Mouse (Mus musculus) urinary bladder, postnatal 14 days (tissue): Measurements from ENCODE around the gene Aph1a.
"Not testable (repeated sequence)": the region's sequence is repeated elsewhere in the genome, so short reads cannot be mapped to it uniquely, and the experiment has no call there.

Source experiments
- DNase-seq: peaks from one replicate; pipeline ENCODE4 v3.0.0; 2021; ENCODE audit warnings: low spot score

Aph1a gene

GRCm38 (mm10) chr3:95920532-95920931, 26.8 kb downstream of the Aph1a start:
- DNase-seq = not testable (repeated sequence)

DNA sequence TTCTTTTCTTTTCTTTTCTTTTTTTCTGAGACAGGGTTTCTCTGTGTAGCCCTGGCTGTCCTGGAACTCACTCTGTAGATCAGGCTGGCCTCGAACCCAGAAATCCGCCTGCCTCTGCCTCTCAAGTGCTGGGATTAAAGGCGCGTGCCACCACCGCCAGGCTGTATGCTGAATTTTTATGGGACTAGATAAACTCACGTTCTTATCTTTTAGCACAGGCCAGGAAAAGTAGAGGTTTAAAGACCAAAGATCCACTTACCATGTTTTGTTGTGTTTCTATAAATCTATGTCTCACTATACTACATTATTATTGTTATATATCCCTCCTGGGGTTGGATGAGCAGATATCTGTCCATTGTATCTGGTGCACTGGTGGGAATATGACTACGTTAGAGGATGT, 29.7 kb downstream of the Aph1a start:
- not testable (repeated sequence) for DNase-seq

GRCm38 (mm10) chr3:95924185-95924584, 30.4 kb downstream of the Aph1a start:
- no peak for DNase-seq

DNA sequence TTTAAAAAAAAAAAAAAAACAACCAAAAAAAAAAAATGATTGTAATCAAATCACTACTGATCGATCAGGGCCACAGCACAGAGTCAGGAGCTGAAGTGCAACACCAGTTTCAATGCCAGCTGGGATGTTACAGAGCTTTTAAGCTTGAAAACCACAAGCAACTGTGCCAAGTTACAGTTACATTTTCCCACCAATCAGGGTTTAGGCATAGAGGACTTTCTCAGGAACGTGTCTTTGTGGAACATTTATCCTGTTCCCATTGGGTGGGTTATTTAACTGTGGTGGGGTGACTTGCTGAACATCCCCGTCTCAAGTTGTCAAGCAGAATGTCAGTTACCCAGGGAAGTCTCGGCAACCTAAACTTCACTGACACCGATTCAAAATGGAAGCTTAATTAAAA, 31.3 kb downstream of the Aph1a start:
- no peak for DNase-seq

GRCm38 (mm10) chr3:95928261-95928657, 34.5 kb downstream of the Aph1a start:
- DNase-seq = no peak

GRCm38 (mm10) chr3:95928658-95929503, 35.1 kb downstream of the Aph1a start, which contains the start of gene Anp32e:
Gene Anp32e, plus strand, starts transcription at chr3:95929246.
- peak; percentile 96 for DNase-seq

- peak; percentile 47 for DNase-seq
Measured at GRCm38 (mm10) chr3:95929581-95930470, 36.1 kb downstream of the Aph1a start.

DNA sequence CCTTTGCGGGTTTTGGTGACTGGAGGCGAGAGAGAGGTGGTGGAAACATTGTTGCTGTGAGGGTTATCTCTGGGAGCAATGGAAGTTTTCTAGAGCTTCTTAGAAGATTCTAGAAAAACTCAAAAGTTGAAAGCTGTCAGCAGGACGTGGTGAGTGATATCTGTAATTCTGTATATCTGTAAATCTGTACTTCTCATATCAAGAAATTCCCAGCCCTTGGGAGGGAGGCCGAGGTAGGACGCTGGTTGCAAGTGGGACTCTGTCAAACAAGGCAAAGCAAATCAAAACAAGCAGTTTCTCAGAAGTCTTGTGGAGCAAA, 36.7 kb downstream of the Aph1a start:
- DNase-seq = no peak

- no peak for DNase-seq
Measured at GRCm38 (mm10) chr3:95931471-95931870, 37.7 kb downstream of the Aph1a start.

- DNase-seq = no peak
Measured at GRCm38 (mm10) chr3:95932157-95932556, 38.4 kb downstream of the Aph1a start.

- no peak for DNase-seq
Measured at GRCm38 (mm10) chr3:95932566-95932965, 38.8 kb downstream of the Aph1a start.

DNA sequence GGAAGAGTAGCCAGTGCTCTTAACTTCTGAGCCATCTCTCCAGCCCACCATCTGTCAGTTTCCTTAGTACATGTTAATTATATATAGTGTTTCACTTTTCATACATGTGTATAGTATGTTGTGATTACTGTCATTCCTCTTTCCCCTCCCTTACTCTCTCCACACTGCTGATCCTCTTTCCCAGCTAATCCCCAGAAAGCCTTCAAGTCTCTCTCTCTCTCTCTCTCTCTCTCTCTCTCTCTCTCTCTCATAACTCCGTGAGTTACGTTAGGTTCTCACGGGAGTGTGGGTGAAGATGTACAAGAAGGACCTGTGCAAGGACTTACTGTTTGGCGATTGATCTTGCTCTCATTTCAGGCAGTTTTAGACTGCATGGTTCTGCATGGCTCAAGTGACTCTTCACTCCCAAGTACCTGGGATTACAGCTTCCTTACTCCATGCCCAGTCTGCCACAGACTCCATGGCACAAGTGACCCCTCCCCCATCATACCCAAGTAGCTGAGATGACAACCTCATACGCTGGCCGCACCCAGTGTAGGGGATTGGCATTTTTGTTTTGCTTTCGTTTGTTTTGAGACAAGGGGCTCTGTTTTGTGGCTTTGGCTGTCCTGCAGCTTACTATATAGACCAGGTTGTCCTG, 39.5 kb downstream of the Aph1a start:
- DNase-seq = no peak

- no peak for DNase-seq
Measured at GRCm38 (mm10) chr3:95934448-95934847, 40.7 kb downstream of the Aph1a start.

GRCm38 (mm10) chr3:95938217-95938616, 44.4 kb downstream of the Aph1a start:
- no peak for DNase-seq

- no peak for DNase-seq
Measured at GRCm38 (mm10) chr3:95938835-95939234, 45.1 kb downstream of the Aph1a start.

- no peak for DNase-seq
Measured at GRCm38 (mm10) chr3:95942749-95943148, 49.0 kb downstream of the Aph1a start.

GRCm38 (mm10) chr3:95943226-95943625, 49.5 kb downstream of the Aph1a start:
- no peak for DNase-seq

GRCm38 (mm10) chr3:95944742-95945141, 51.0 kb downstream of the Aph1a start:
- no peak for DNase-seq

DNA sequence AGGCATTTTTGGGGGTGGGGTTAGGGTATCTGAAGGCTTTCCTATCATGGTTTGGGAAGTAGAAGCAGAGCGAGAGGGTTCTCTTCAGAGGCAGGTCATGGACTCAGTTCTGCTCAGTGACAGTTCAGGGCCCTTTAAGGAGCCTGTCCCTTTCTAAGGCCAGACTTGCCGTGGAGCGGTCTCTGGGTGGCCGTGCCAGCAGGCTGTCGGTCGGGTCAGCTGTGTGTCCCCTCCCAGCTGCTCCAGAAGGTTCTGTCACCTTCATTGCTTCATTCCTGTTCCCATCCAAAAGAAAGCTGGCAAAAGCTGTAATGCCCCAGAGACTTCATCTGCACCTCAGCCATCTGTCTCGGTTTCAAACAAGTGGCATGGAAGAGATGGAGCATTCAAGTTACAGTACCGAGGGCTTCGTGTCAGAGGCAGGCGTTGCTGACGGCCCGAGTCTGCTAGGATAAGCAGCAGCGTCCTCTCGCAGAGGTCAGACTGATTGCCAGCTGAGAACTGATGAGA, 52.0 kb downstream of the Aph1a start:
- no peak for DNase-seq
